Mouse (Mus musculus) liver, embryonic 14.5 days (tissue): ENCODE measurements around the gene Gkap1.

Experiments
- CTCF ChIP-seq: IDR thresholded peaks from 2 replicates; pipeline ENCODE4 v1.5.1; 2016; ENCODE audit warnings: antibody characterized with exemption, low read depth, control low read depth
- EP300 ChIP-seq: IDR thresholded peaks from 2 replicates; pipeline ENCODE4 v1.6.1; 2016; ENCODE audit warnings: antibody characterized with exemption, low read depth

- no peak for TF ChIP-seq CTCF
- no peak for TF ChIP-seq EP300
These were observed 78.3 kb downstream of the Gkap1 start for GRCm38 (mm10) chr13:58197211-58197610.
